Mouse (Mus musculus) intestine, postnatal 0 days (tissue): ENCODE measurements at regions not wholly inside any gene's neighbourhood (a gene's known extent, or its start where the extent isn't known, plus 50 kb on each side); places are given as distances from the start of the nearest gene placed in this dataset.

Experiments
- ATAC-seq: fragments of 200-750 bp; cut with Nextera tagmentation; 2 replicates; pipeline ENCODE4 v1.8.0; 2017; ENCODE audit warnings: mild to moderate bottlenecking, moderate TSS enrichment, moderate library complexity
- H3K27ac ChIP-seq: fragments of 300-500 bp; sonication (generic); 2 replicates; pipeline ENCODE4 v1.5.1; 2014; ENCODE audit warnings: mild to moderate bottlenecking, low read depth, low read length, moderate library complexity
- H3K27me3 ChIP-seq: fragments of 300-500 bp; sonication (generic); replicated peaks from 2 replicates; pipeline ENCODE4 v1.6.1; 2014; ENCODE audit warnings: low read length, mixed read lengths; ENCODE audit not compliant: control insufficient read depth, insufficient read depth
- H3K36me3 ChIP-seq: fragments of 300-500 bp; sonication (generic); 2 replicates; pipeline ENCODE4 v1.6.1; 2014; ENCODE audit warnings: mild to moderate bottlenecking, moderate library complexity; ENCODE audit not compliant: control insufficient read depth, insufficient read depth
- H3K4me1 ChIP-seq: fragments of 300-500 bp; sonication (generic); replicated peaks from 2 replicates; pipeline ENCODE4 v1.6.1; 2014; ENCODE audit warnings: antibody characterized with exemption, low read length, mixed read lengths; ENCODE audit not compliant: control insufficient read depth, insufficient read depth
- H3K4me2 ChIP-seq: fragments of 300-500 bp; sonication (generic); replicated peaks from 2 replicates; pipeline ENCODE4 v1.6.1; 2014; ENCODE audit warnings: low read depth, mild to moderate bottlenecking, moderate library complexity
- H3K4me3 ChIP-seq: fragments of 300-500 bp; sonication (generic); 2 replicates; pipeline ENCODE4 v1.5.1; 2014; ENCODE audit warnings: low read depth, low read length
- H3K9ac ChIP-seq: fragments of 300-500 bp; sonication (generic); 2 replicates; pipeline ENCODE4 v1.6.1; 2014; ENCODE audit warnings: mild to moderate bottlenecking, low read depth, low read length
- H3K9me3 ChIP-seq: fragments of 300-500 bp; sonication (generic); 2 replicates; pipeline ENCODE4 v1.6.1; 2016; ENCODE audit warnings: mixed run types; ENCODE audit not compliant: control insufficient read depth
- CTCF ChIP-seq: sonication (generic); IDR thresholded peaks from 2 replicates; pipeline ENCODE4 v1.5.1; 2016; ENCODE audit warnings: low read depth, mild to moderate bottlenecking, control low read depth, antibody characterized with exemption, moderate library complexity
- WGBS: fragments of 180-500 bp; shearing (Covaris S2); extraction: QIAGEN DNeasy Blood & Tissue Kit; methylation state at CpG from one replicate; pipeline ENCODE4 v1.1.7; 2014; 5-methylcytosine and 5-hydroxymethylcytosine counted together

DNA sequence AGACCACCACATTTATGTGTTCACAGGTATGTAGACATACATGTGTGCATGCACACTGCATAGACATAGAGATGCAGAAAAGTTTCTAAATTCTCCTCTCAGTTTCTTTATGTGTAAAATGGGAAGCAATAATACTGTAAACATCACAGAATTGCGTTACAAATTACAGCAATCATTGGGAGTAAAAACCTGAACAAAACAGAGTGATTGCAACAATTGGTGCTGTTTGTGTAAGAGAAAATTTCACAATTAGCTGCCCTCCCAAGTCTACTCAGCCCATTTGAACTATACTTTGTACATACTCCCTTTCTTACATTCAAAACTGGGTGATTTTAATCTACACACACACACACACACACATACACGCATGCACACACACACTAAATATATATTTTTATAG, 3480.8 kb upstream of the Gm7489 start:
- no peak overlapping the region for H3K4me3 ChIP-seq
- H3K27me3 ChIP-seq = no peaks in the 10 kb centered on the region
- no peaks in the 10 kb centered on the region for H3K9me3 ChIP-seq
- ATAC-seq = no peak
- WGBS = 85% methylated on average over 2 of the region's 2 CpGs
- H3K4me2 ChIP-seq = no peak overlapping the region
- no peak for TF ChIP-seq CTCF
- no peaks in the 10 kb centered on the region for H3K4me1 ChIP-seq
- H3K9ac ChIP-seq = no peak overlapping the region
- H3K27ac ChIP-seq = no peak overlapping the region
- H3K36me3 ChIP-seq = no peaks in the 10 kb centered on the region

DNA sequence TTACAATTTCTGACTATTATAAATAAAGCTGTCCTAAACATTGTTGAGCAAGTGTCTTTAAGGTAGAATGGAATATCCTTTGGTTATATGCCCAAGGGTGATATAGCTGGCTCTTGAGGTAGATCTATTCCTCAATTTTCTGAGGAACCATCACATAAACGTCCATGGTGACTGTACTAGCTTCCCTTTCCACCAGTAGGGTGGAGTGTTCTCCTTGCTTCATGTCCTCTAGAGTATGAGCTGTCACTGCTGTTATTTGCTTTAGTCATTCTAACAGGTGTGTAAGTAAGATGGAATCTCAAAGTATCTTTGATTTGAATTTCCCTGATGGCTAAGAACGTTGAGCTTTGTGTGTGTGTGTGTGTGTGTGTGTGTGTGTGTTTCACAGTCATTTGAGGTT, 3475.7 kb upstream of the Gm7489 start:
- Histone ChIP-seq H3K9ac (no peak overlapping the region), H3K4me1 (no peaks in the 10 kb centered on the region), H3K4me3 (no peak overlapping the region), H3K9me3 (no peaks in the 10 kb centered on the region), H3K27ac (no peak overlapping the region), H3K27me3 (no peaks in the 10 kb centered on the region), H3K36me3 (no peaks in the 10 kb centered on the region), H3K4me2 (no peak overlapping the region)
- WGBS = 50% methylated on average over 2 of the region's 2 CpGs
- no peak for TF ChIP-seq CTCF
- no peak for ATAC-seq

DNA sequence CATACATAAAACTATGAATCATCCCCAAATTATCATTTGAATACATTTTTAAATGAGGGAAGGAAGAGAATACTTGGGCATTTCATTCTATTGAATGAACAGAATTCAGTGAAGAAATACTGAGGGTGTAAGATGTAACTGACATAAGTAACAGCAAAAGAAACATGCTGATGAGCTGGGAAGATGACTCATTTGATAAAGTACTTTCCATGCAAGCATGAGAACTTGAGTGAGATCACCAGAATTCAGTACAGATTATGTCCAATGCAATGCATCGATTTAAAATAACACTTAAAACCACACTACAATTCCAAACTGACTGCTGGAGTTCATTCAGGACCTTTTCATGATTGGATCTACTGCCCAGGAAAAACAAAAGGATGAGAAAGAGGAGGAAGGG, 3467.1 kb upstream of the Gm7489 start:
- 84% methylated on average over 1 of the region's 1 CpGs for WGBS
- no peaks in the 10 kb centered on the region for H3K4me1 ChIP-seq
- TF ChIP-seq CTCF = no peak
- no peak overlapping the region for H3K4me3 ChIP-seq
- ATAC-seq = no peak
- H3K27me3 ChIP-seq = no peaks in the 10 kb centered on the region
- no peak overlapping the region for H3K9ac ChIP-seq
- no peak overlapping the region for H3K4me2 ChIP-seq
- H3K27ac ChIP-seq = no peak overlapping the region
- no peaks in the 10 kb centered on the region for H3K9me3 ChIP-seq
- no peaks in the 10 kb centered on the region for H3K36me3 ChIP-seq

DNA sequence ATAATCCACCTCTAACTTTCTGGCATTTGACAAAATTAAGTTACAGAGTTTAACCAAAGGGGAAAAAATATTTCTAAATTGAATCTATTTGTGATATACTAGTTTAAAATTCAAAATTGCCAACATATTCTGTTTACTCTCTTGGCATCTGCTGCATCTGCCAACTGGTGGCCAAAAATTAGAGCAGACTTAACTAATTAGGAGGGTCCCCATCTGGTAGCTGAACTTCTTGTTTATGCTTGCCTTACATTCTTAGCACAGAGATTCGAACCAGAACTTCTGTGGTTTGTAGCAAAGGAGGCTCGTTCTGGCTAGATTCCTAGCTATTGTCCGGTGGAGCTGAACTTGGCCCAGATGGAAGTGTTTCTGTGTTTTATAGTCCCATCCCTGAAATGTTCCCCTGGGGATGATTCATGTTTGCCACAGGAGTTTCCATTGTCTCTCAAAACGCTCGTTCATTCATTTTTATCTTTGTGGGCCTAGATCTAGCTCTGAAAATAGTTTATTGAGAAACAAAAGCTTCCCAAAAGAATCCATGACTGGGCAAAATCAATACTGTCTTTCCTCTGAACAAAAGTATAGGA, 3461.5 kb upstream of the Gm7489 start:
- Histone ChIP-seq H3K27me3 (no peaks in the 10 kb centered on the region), H3K36me3 (no peaks in the 10 kb centered on the region), H3K9me3 (no peaks in the 10 kb centered on the region), H3K9ac (no peak overlapping the region), H3K4me3 (no peak overlapping the region), H3K4me1 (no peaks in the 10 kb centered on the region), H3K4me2 (no peak overlapping the region), H3K27ac (no peak overlapping the region)
- 69% methylated on average over 5 of the region's 5 CpGs for WGBS
- ATAC-seq = no peak
- no peak for TF ChIP-seq CTCF

DNA sequence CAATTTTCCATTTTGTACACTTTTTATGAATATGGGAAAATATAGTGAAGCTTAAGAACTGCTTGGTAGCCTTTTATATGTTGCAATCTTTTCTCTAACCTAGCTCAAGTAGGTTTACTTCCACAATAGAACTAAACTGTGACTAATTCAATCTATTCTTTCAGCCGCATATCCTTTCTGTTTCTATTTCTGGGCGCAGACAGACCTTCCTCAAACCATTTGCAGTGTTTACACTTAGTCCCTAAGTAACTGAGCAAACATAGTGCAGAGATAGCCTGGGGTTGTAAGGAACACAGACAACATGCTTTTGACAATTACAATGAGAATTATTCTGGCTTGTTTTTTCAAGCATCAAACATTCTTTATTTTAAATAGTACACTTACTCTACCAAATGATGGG, 3435.1 kb upstream of the Gm7489 start:
- no peak for TF ChIP-seq CTCF
- H3K4me3 ChIP-seq = no peak overlapping the region
- no peaks in the 10 kb centered on the region for H3K4me1 ChIP-seq
- H3K36me3 ChIP-seq = no peaks in the 10 kb centered on the region
- 18% methylated on average over 2 of the region's 2 CpGs for WGBS
- no peaks in the 10 kb centered on the region for H3K9me3 ChIP-seq
- H3K27ac ChIP-seq = no peak overlapping the region
- H3K9ac ChIP-seq = no peak overlapping the region
- no peak overlapping the region for H3K4me2 ChIP-seq
- no peak for ATAC-seq
- H3K27me3 ChIP-seq = no peaks in the 10 kb centered on the region

DNA sequence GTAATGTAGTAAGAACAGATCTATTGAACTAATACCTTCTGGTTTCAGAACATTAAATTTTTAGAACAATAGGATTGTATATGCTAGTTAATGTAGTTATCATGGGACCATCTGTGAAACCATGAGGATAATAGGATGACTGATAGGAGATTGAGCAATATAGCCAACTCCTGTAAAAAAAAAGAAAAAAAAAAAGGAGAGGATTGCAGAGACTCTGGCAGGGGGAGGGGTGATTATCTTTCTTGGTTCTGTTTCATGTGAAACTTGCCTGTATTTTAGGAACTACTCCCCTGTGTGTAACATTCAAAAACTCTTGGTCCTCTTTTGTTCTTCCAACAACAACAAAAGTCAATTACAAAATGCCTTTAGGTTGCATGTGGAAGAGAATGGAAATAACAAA, 3412.1 kb upstream of the Gm7489 start:
- no peaks in the 10 kb centered on the region for H3K4me1 ChIP-seq
- TF ChIP-seq CTCF = no peak
- H3K9me3 ChIP-seq = no peaks in the 10 kb centered on the region
- H3K36me3 ChIP-seq = no peaks in the 10 kb centered on the region
- no peak overlapping the region for H3K9ac ChIP-seq
- H3K4me3 ChIP-seq = no peak overlapping the region
- no peak overlapping the region for H3K4me2 ChIP-seq
- H3K27me3 ChIP-seq = no peaks in the 10 kb centered on the region
- ATAC-seq = no peak
- H3K27ac ChIP-seq = no peak overlapping the region

DNA sequence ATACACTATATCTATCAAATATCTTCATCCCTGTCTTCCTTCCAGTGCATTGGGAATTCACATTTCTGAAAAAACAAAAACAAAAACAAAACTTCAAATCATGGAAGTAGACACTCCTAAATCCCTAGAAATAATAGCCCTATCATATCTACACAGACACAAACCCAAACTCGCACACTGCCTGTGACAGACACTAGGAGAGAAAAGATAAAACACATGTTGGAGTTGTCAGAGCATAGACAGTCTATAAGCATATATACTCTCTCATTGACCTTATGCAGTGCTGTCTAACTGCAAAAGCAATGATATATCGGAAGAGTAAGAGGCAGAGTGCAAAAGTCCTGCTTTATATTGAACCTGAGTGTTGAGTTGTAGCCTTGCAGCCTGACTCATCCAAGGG, 3386.0 kb upstream of the Gm7489 start:
- H3K4me1 ChIP-seq = no peaks in the 10 kb centered on the region
- H3K9me3 ChIP-seq = no peaks in the 10 kb centered on the region
- no peak overlapping the region for H3K4me2 ChIP-seq
- WGBS = 84% methylated on average over 2 of the region's 2 CpGs
- no peak overlapping the region for H3K27ac ChIP-seq
- no peaks in the 10 kb centered on the region for H3K36me3 ChIP-seq
- H3K9ac ChIP-seq = no peak overlapping the region
- no peak for ATAC-seq
- no peaks in the 10 kb centered on the region for H3K27me3 ChIP-seq
- no peak overlapping the region for H3K4me3 ChIP-seq
- no peak for TF ChIP-seq CTCF
